Mouse (Mus musculus): ENCODE measurements around the gene Eps8. TPM values are rescaled to one million over a fixed set of nuclear protein-coding genes. Genes with fewer than 3 reads are reported as not detected.

Gene Eps8
- polyA plus RNA-seq, 1 experiment = 0.02 TPM

- TF ChIP-seq TAL1 (IDR thresholded peaks at IDR 0.05; ENCODE audit: low read length) (no peak), GATA1 (IDR thresholded peaks at IDR 0.05; ENCODE audit: low read length) (no peak)
- Histone ChIP-seq H3K9me3 (ENCODE audit: control insufficient read depth, low read length) (no peaks in the 10 kb centered on the region; the same call in 1 of the 2 replicates), H3K4me1 (ENCODE audit: control insufficient read depth) (no peaks in the 10 kb centered on the region), H3K36me3 (ENCODE audit: control insufficient read depth) (no peaks in the 10 kb centered on the region), H3K27me3 (ENCODE audit: control insufficient read depth) (no peaks in the 10 kb centered on the region), H3K4me3 (replicated peaks) (no peak overlapping the region)
Observed at GRCm38 (mm10) chr6:137587866-137588265, 66.8 kb downstream of the Eps8 start.

DNA sequence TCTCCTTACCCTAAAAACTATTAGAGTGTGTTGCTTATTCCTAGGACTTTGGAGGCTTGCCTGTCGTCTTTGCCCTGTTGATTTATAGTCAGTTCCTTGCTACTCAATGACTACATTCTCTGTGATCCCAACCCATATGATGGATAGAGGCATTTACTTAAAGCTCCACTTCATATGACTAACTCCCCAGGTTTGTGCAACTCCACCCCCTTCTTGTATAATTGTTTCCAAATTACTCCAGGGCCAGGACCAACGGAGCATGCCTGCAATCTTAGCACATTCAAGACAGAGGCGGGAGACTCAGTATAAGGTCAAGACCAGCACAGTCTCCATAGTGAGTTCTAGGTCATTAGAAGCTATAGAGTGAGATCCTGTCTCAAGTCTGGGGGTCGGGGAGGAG lies 69.4 kb downstream of the Eps8 start:
- TF ChIP-seq GATA1 (IDR thresholded peaks at IDR 0.05; ENCODE audit: low read length) (no peak), TAL1 (IDR thresholded peaks at IDR 0.05; ENCODE audit: low read length) (no peak)
- Histone ChIP-seq H3K4me1 (ENCODE audit: control insufficient read depth) (no peaks in the 10 kb centered on the region), H3K9me3 (ENCODE audit: control insufficient read depth, low read length) (no peaks in the 10 kb centered on the region), H3K36me3 (ENCODE audit: control insufficient read depth) (no peaks in the 10 kb centered on the region), H3K4me3 (replicated peaks) (no peak overlapping the region), H3K27me3 (ENCODE audit: control insufficient read depth) (peaks cover 2% of the 10 kb centered on the region; the same call in 1 of the 2 replicates)

- Histone ChIP-seq H3K4me1 (ENCODE audit: control insufficient read depth) (no peaks in the 10 kb centered on the region), H3K4me3 (replicated peaks) (no peak overlapping the region)
- TF ChIP-seq GATA1 (IDR thresholded peaks at IDR 0.05; ENCODE audit: low read length) (no peak), TAL1 (IDR thresholded peaks at IDR 0.05; ENCODE audit: low read length) (no peak)
Observed at GRCm38 (mm10) chr6:137583056-137583455, 71.6 kb downstream of the Eps8 start.

DNA sequence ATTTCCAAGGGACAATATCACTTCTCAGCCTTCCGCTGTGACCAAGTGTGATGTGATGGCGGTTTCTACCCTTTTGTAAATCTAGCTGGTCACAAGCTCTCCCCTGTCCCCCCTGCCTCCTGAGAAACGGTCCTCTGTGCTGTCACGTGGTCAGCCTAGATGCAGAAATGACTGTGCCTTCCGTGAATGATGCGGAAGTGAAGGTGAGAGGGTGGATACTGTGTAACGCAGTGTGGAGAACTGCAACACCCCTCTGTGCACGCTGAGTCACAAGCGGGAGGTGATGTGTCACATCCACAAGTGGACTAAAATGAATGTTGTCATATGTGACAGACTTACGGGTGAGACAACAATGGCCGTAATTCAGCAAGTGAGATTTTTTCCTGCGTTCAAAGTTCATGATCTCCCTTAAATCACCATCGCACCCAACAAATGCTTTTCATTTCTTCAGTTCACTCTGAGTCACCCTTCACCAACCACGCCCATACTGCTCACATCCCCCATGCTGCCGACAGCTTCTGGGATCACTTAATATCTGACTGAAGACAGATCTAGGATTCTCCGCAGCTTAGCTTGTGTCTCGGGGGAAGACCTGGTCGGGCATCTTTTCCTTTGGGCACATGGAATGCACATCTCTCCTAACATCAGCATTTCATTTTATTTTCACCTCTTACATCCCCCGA lies 72.3 kb downstream of the Eps8 start:
- Histone ChIP-seq H3K27me3 (ENCODE audit: control insufficient read depth) (peaks cover 2% of the 10 kb centered on the region; the same call in 1 of the 2 replicates), H3K36me3 (ENCODE audit: control insufficient read depth) (no peaks in the 10 kb centered on the region), H3K4me1 (ENCODE audit: control insufficient read depth) (no peaks in the 10 kb centered on the region), H3K4me3 (replicated peaks) (no peak overlapping the region), H3K9me3 (ENCODE audit: control insufficient read depth, low read length) (no peaks in the 10 kb centered on the region)
- TF ChIP-seq GATA1 (IDR thresholded peaks at IDR 0.05; ENCODE audit: low read length) = no peak
- TF ChIP-seq TAL1 (IDR thresholded peaks at IDR 0.05; ENCODE audit: low read length) = no peak

More at GRCm38 (mm10) chr6:137583056-137583455, 71.6 kb downstream of the Eps8 start:
- peaks cover 2% of the 10 kb centered on the region; the same call in 1 of the 2 replicates for H3K27me3 ChIP-seq (ENCODE audit: control insufficient read depth)
- no peaks in the 10 kb centered on the region for H3K36me3 ChIP-seq (ENCODE audit: control insufficient read depth)
- no peaks in the 10 kb centered on the region for H3K9me3 ChIP-seq (ENCODE audit: control insufficient read depth, low read length)

DNA sequence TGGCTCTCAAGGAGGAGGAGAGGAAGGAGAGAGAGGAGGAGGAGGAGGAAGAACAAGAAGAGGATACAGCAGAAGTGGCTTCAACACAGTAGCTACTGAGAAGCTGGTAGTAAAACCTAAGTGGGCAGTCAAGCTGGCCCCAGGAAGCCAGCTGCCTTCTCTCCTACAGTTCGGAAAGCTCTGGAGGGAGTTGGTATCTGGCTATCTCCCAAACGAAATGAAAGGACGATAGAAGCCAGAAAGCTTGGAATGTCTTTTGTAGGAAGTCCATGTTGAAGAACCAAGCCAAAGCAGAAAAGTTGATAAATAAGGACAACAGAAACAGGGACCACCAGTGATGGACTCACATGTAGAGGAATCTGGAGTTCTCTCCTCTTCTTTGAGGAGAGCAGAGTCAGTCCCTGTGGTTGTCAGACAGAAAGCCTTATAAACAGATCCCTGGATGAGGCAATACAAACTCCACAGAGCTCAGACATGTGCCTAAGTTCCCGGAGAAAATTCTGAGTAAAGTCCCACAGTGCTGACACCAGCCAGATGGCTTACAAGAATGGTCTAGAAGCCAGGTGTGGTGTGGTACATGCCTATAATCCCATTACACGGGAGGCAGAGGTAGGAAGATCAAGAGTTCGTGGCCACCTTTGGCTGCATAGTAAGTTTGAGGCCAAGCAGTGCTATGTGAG lies 73.2 kb downstream of the Eps8 start:
- Histone ChIP-seq H3K4me3 (replicated peaks) (no peak overlapping the region), H3K4me1 (ENCODE audit: control insufficient read depth) (no peaks in the 10 kb centered on the region), H3K36me3 (ENCODE audit: control insufficient read depth) (no peaks in the 10 kb centered on the region), H3K27me3 (ENCODE audit: control insufficient read depth) (peaks cover 2% of the 10 kb centered on the region; the same call in 1 of the 2 replicates), H3K9me3 (ENCODE audit: control insufficient read depth, low read length) (no peaks in the 10 kb centered on the region)
- TF ChIP-seq GATA1 (IDR thresholded peaks at IDR 0.05; ENCODE audit: low read length) (no peak), TAL1 (IDR thresholded peaks at IDR 0.05; ENCODE audit: low read length) (no peak)

DNA sequence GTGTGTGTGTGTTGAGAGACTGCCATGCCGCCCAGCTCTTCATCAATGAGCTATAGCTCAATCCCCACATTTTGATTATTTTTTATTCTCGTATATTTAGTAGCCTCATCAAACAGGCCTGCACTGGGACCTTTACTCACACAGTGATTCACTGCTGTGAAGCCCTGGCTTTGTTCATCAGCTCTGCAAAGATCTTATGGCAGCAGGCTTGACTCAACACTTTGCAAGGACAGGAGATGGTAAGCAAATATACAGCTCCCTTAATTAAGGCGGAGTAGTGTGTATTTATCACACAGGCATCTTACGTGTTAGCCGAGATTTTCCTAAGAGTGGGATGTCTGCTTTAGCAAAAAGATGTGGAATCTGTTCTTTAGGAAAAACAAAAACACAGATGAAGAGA lies 74.2 kb downstream of the Eps8 start:
- TF ChIP-seq GATA1 (IDR thresholded peaks at IDR 0.05; ENCODE audit: low read length) (no peak), TAL1 (IDR thresholded peaks at IDR 0.05; ENCODE audit: low read length) (no peak)
- Histone ChIP-seq H3K36me3 (ENCODE audit: control insufficient read depth) (no peaks in the 10 kb centered on the region), H3K9me3 (ENCODE audit: control insufficient read depth, low read length) (no peaks in the 10 kb centered on the region), H3K27me3 (ENCODE audit: control insufficient read depth) (peaks cover 2% of the 10 kb centered on the region; the same call in 1 of the 2 replicates), H3K4me3 (replicated peaks) (no peak overlapping the region), H3K4me1 (ENCODE audit: control insufficient read depth) (no peaks in the 10 kb centered on the region)

DNA sequence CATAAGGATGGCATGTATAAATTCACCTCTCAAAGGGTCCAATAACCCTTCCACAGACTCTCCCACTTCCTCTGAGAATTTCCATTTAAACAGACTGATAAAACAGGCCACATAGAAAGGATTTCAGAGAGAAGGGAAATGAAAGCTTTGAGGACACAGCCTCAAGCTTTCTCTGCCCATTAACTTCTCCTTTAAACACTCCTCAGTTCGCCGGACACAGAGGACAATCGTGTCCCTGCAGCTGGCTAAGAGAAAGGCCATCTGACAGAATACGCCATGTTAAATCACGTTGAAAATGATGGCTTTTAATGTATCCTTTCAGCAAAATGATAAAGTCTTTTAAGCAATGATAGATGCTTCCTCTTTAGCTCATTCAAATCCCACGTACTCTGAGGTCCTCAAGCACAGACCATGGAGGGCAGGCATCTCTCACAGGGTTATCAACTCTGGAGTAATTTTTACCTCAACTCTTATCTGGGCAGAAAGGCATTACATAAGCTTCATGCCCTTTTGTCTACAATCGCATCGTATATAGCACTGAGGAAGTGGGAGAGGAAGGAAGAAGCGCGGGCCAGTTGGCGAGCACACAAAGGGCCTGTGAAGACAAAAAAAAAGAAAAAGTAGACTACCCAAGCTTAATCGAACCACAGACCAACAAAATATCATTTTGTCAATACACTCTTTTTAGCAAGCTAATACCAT lies 77.9 kb downstream of the Eps8 start:
- H3K4me1 ChIP-seq (ENCODE audit: control insufficient read depth) = peaks cover 3% of the 10 kb centered on the region; the same call in 1 of the 2 replicates
- H3K27me3 ChIP-seq (ENCODE audit: control insufficient read depth) = no peaks in the 10 kb centered on the region
- TF ChIP-seq GATA1 (IDR thresholded peaks at IDR 0.05; ENCODE audit: low read length) (no peak), TAL1 (IDR thresholded peaks at IDR 0.05; ENCODE audit: low read length) (no peak)
- H3K36me3 ChIP-seq (ENCODE audit: control insufficient read depth) = no peaks in the 10 kb centered on the region
- no peaks in the 10 kb centered on the region for H3K9me3 ChIP-seq (ENCODE audit: control insufficient read depth, low read length)
- no peak overlapping the region for H3K4me3 ChIP-seq (replicated peaks)

DNA sequence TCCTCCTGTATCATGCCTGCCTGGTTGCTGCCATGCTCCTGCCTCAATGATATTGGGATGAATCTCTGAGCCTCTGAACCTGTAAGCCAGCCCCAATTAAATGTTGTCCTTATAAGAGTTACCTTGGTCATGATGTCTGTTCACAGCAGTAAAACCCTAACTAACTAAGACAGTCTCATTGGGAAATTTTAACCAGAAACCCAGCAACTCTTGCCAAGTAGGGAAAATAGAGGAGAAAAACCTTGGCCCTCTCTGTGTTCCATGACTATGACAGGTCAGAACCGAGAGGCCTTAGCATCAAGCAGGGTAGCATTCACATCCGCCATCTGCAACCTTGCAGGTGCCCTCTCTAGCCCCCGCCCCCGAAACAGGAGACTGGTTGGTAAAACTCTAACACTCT lies 78.6 kb downstream of the Eps8 start:
- Histone ChIP-seq H3K4me3 (replicated peaks) (no peak overlapping the region), H3K4me1 (ENCODE audit: control insufficient read depth) (peaks cover 3% of the 10 kb centered on the region; the same call in 1 of the 2 replicates), H3K27me3 (ENCODE audit: control insufficient read depth) (no peaks in the 10 kb centered on the region), H3K9me3 (ENCODE audit: control insufficient read depth, low read length) (no peaks in the 10 kb centered on the region), H3K36me3 (ENCODE audit: control insufficient read depth) (no peaks in the 10 kb centered on the region)
- TF ChIP-seq TAL1 (IDR thresholded peaks at IDR 0.05; ENCODE audit: low read length) (no peak), GATA1 (IDR thresholded peaks at IDR 0.05; ENCODE audit: low read length) (no peak)

DNA sequence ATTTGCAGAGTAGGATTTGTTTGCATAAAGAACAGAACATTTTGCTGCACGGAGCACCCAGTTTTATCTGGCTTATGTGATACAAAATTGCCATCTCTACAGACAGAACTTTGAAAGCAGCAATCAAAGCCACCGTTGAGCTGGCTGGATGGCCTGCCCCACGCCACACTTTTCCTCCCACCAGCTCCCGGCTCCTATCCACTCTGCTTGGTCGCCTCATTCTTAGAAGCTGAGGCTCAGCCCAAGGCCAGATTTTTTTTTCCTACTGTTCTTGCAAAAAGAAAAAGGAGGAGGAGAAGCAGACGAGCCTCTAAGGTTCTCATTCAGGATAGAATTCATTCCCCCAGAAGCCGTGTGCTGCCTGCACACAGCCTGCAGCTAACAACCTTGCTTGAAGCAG lies 80.8 kb downstream of the Eps8 start:
- Histone ChIP-seq H3K27me3 (ENCODE audit: control insufficient read depth) (no peaks in the 10 kb centered on the region), H3K4me3 (replicated peaks) (no peak overlapping the region), H3K9me3 (ENCODE audit: control insufficient read depth, low read length) (no peaks in the 10 kb centered on the region), H3K4me1 (ENCODE audit: control insufficient read depth) (peaks cover 3% of the 10 kb centered on the region; the same call in 1 of the 2 replicates), H3K36me3 (ENCODE audit: control insufficient read depth) (no peaks in the 10 kb centered on the region)
- TF ChIP-seq TAL1 (IDR thresholded peaks at IDR 0.05; ENCODE audit: low read length) (no peak), GATA1 (IDR thresholded peaks at IDR 0.05; ENCODE audit: low read length) (no peak)
